Mouse (Mus musculus) small intestine, adult 2 months (tissue): ENCODE results near the gene Mut. TPM values are rescaled to one million over a fixed set of nuclear protein-coding genes. Genes with fewer than 3 reads are reported as not detected.

Experiments
- H3K27ac ChIP-seq: fragments of 200-500 bp; 2 replicates; pipeline ENCODE4 v1.5.1; 2012; ENCODE audit warnings: low read depth, low read length, control low read depth, inconsistent platforms; ENCODE audit not compliant: insufficient read depth
- H3K27me3 ChIP-seq: fragments of 200-500 bp; 2 replicates; pipeline ENCODE4 v1.6.1; 2012; ENCODE audit warnings: mild to moderate bottlenecking, moderate library complexity, low read length, inconsistent platforms; ENCODE audit not compliant: control insufficient read depth, insufficient read depth
- H3K36me3 ChIP-seq: fragments of 200-500 bp; 2 replicates; pipeline ENCODE4 v1.6.1; 2012; ENCODE audit warnings: mild to moderate bottlenecking, low read length, control low read depth, inconsistent platforms; ENCODE audit not compliant: control insufficient read depth, insufficient read depth
- H3K4me1 ChIP-seq: fragments of 200-500 bp; 2 replicates; pipeline ENCODE4 v1.6.1; 2012; ENCODE audit warnings: low read length, inconsistent platforms, mixed read lengths; ENCODE audit not compliant: control insufficient read depth, insufficient read depth, insufficient read length
- H3K4me3 ChIP-seq: fragments of 200-500 bp; 2 replicates; pipeline ENCODE4 v1.5.1; 2012; ENCODE audit warnings: low read depth, mild to moderate bottlenecking, control low read depth, inconsistent platforms, low read length, moderate library complexity
- CTCF ChIP-seq: fragments of 200-500 bp; IDR thresholded peaks from 2 replicates; pipeline ENCODE4 v1.5.1; 2012; ENCODE audit warnings: low read depth, mild to moderate bottlenecking, control low read depth, inconsistent platforms, low read length, moderate library complexity, mixed read lengths; ENCODE audit not compliant: insufficient replicate concordance, insufficient read length; ENCODE audit errors: extremely low read depth
- POLR2A ChIP-seq: fragments of 200-500 bp; IDR thresholded peaks from 2 replicates; pipeline ENCODE4 v1.6.1; 2012; ENCODE audit warnings: low read depth, mild to moderate bottlenecking, control low read depth, inconsistent platforms, low read length, moderate library complexity
- WGBS: fragments of 180-500 bp; shearing (Covaris S2); methylation state at CpG from one replicate; pipeline ENCODE4 v1.1.7; 2018; 5-methylcytosine and 5-hydroxymethylcytosine counted together
- polyA plus RNA-seq: library from polyadenylated mRNA; depleted of rRNA; stranded (reverse); fragments of >200 nt; gene quantifications from 2 replicates; pipeline ENCODE4 v1.2.3, GENCODE M21; 2012; rRNA removed

Gene Mut
- polyA plus RNA-seq, 1 experiment: 4.7 TPM

DNA sequence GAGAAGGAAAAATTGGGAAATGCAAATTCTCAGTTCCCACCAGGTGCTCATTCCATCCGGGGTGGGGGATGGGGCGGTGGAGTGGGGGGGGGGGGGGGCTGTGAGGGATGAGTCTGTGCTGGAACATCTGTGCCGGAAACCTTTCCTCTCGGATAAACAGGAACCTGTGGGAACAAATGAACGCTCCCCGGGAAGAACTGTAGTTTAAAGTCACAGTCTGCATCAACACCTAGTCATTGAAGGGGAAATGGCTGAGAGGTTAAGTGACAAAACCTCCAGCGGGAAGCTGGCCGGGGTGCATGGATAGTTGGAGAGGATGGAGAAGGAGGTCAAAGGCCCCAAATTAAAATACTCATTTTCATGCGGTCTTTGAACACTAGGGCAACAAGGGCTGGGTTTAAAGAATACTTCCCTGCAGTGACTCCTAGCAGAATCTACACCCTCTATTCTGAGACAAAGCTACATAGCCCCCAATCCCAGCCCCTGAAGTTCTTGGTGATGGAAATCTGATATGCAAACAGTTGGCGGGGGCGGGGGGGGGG is 30.4 kb upstream of the Mut start:
- Histone ChIP-seq H3K27me3 (no peaks in the 10 kb centered on the region), H3K4me3 (no peak overlapping the region), H3K4me1 (no peaks in the 10 kb centered on the region), H3K36me3 (no peaks in the 10 kb centered on the region), H3K27ac (no peak overlapping the region)
- 30% methylated on average over 11 of the region's 11 CpGs for WGBS
- no peak for TF ChIP-seq POLR2A
- TF ChIP-seq CTCF: no peak

DNA sequence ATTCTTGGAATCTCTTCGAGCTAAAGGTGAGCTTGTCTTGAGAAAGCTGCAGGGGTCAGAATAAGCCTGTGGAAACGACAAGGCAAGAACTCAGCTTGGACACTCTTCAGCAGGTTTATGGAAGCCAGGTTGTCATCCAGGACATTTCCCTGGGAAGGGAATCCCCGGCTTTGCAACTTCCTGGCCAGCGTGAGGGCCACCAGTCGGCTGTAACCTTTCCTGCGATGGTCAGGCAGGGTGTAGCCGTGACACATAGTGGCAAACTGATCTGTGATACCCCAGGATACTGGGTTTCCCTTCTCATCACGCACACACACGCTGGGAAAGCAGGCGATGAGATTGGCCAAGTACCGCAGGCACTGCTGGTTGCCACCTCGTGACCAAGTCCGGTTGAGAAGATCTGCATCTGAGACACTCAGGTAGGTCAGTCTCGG is 29.7 kb upstream of the Mut start:
- Histone ChIP-seq H3K27ac (no peak overlapping the region), H3K36me3 (no peaks in the 10 kb centered on the region), H3K4me3 (peak overlapping the region; percentile 18; the same call in 1 of the 2 replicates), H3K4me1 (no peaks in the 10 kb centered on the region), H3K27me3 (no peaks in the 10 kb centered on the region)
- TF ChIP-seq POLR2A: no peak
- 9% methylated on average over 14 of the region's 14 CpGs for WGBS

- Histone ChIP-seq H3K27me3 (no peaks in the 10 kb centered on the region), H3K27ac (no peak within 1 kb of the TSS), H3K4me1 (no peaks in the 10 kb centered on the region), H3K36me3 (no peaks in the 10 kb centered on the region), H3K4me3 (no peak within 1 kb of the TSS)
- TF ChIP-seq POLR2A (no peak), CTCF (no peak)
- WGBS: 97% methylated on average over 2 of the region's 2 CpGs
These were observed 20.2 kb upstream of the Mut start, which contains the start of gene Glyatl3 for GRCm38 (mm10) chr17:40914250-40914649. Gene Glyatl3, minus strand, starts transcription at chr17:40914350.

DNA sequence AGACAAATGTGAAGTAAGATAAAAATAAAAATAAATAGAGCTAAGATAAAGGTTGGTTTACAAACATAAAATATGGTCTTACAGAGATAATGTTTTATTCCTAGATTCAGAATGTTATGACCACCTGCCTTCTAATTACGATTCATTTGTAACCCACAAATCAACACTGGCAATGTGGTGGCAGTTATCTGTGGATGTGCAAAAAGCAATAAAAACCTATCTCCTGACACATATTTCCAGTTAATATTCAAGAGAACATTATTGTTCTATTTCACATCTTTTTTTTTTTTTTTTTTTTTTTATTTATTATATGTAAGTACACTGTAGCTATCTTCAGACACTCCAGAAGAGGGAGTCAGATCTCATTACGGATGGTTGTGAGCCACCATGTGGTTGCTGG is 19.0 kb upstream of the Mut start:
- 85% methylated on average over 2 of the region's 2 CpGs for WGBS

GRCm38 (mm10) chr17:40933985-40934384 is 500 bp upstream of the Mut start:
- H3K27me3 ChIP-seq: no peaks in the 10 kb centered on the region
- TF ChIP-seq POLR2A (no peak), CTCF (no peak)
- peak overlapping the region; percentile 75 for H3K4me3 ChIP-seq
- no peaks in the 10 kb centered on the region for H3K4me1 ChIP-seq
- H3K36me3 ChIP-seq: peaks cover 10% of the 10 kb centered on the region
- no peak overlapping the region for H3K27ac ChIP-seq
- under 1% methylated on average over 14 of the region's 14 CpGs for WGBS

More for the DNA sequence above, 19.0 kb upstream of the Mut start:
- H3K4me3 ChIP-seq: no peak overlapping the region
- H3K36me3 ChIP-seq: no peaks in the 10 kb centered on the region
- H3K27me3 ChIP-seq: no peaks in the 10 kb centered on the region
- H3K4me1 ChIP-seq: no peaks in the 10 kb centered on the region
- TF ChIP-seq POLR2A: no peak
- TF ChIP-seq CTCF: no peak
- H3K27ac ChIP-seq: no peak overlapping the region

GRCm38 (mm10) chr17:40948518-40948917 is 14.0 kb downstream of the Mut start:
- Histone ChIP-seq H3K4me1 (no peaks in the 10 kb centered on the region), H3K27me3 (no peaks in the 10 kb centered on the region), H3K4me3 (no peak overlapping the region), H3K36me3 (peaks cover 29% of the 10 kb centered on the region), H3K27ac (no peak overlapping the region)
- 87% methylated on average over 3 of the region's 3 CpGs for WGBS
- TF ChIP-seq CTCF (no peak), POLR2A (no peak)

DNA sequence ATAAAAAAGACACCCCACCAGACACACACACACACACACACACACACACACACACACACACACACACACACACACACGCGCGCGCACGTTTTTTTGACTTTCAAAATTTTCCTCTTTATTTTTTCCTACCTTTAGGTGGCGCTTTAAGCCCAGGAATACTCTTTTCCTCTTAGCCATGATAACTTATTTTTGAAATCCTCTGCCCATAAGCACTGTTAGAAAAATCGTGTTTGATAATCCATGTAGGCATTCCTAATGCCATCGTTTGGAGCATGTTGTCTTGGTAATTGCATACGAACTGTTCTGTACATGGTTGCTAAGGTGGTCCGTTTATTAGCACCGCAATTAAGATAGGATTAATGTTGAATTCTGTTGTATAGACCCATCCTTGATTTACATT is 43.4 kb downstream of the Mut start:
- Histone ChIP-seq H3K4me3 (no peak overlapping the region), H3K27ac (no peak overlapping the region), H3K4me1 (no peaks in the 10 kb centered on the region), H3K27me3 (no peaks in the 10 kb centered on the region), H3K36me3 (no peaks in the 10 kb centered on the region)
- no peak for TF ChIP-seq POLR2A
- WGBS: 73% methylated on average over 11 of the region's 11 CpGs

GRCm38 (mm10) chr17:40992102-40992501 is 57.6 kb downstream of the Mut start:
- TF ChIP-seq CTCF (no peak), POLR2A (no peak)

More at GRCm38 (mm10) chr17:40992102-40992501, 57.6 kb downstream of the Mut start:
- 48% methylated on average over 3 of the region's 3 CpGs for WGBS
- Histone ChIP-seq H3K36me3 (no peaks in the 10 kb centered on the region), H3K27me3 (no peaks in the 10 kb centered on the region), H3K4me1 (no peaks in the 10 kb centered on the region), H3K4me3 (no peak overlapping the region), H3K27ac (no peak overlapping the region)

Other genes with a start within 250 kb of the Mut start
- not detected in 2 replicates for gene Esp1, start 207.6 kb upstream of the Mut start, polyA plus RNA-seq
- gene Crisp2, start 127.7 kb upstream of the Mut start, polyA plus RNA-seq: not detected in 2 replicates
- not detected in 2 replicates for gene Rhag, start 123.6 kb upstream of the Mut start, polyA plus RNA-seq
- gene 9130008F23Rik, start 54.1 kb upstream of the Mut start, polyA plus RNA-seq: 7.7 and 13.6 TPM in 2 replicates
- gene Glyatl3, start 20.3 kb upstream of the Mut start, polyA plus RNA-seq: not detected in 2 replicates
- 0.19 and 0.22 TPM in 2 replicates for gene Cenpq, start 362 bp downstream of the Mut start, polyA plus RNA-seq